Mouse (Mus musculus) ovary, adult 18-20 months (tissue): ENCODE results near the gene Krt82.
"Not testable (repeated sequence)": the region's sequence is repeated elsewhere in the genome, so short reads cannot be mapped to it uniquely, and the experiment has no call there.

Source experiments
- DNase-seq: peaks from one replicate; pipeline ENCODE4 v3.0.0; 2022; ENCODE audit warnings: low spot score, mixed read lengths

Gene Krt82

GRCm38 (mm10) chr15:101517161-101517560, 33.3 kb downstream of the Krt82 start, which contains the start of gene Gm49425:
Gm49425 (minus strand) TSS chr15:101517261.
- not testable (repeated sequence) for DNase-seq

GRCm38 (mm10) chr15:101508247-101508646, 42.2 kb downstream of the Krt82 start:
- no peak for DNase-seq

GRCm38 (mm10) chr15:101506896-101507758, 43.3 kb downstream of the Krt82 start:
- DNase-seq: peak; percentile 71

GRCm38 (mm10) chr15:101497181-101497580, 53.3 kb downstream of the Krt82 start:
- peak; percentile 36 for DNase-seq

- DNase-seq: no peak
These were observed 55.2 kb downstream of the Krt82 start for GRCm38 (mm10) chr15:101495266-101495665.

GRCm38 (mm10) chr15:101494203-101494602, 56.3 kb downstream of the Krt82 start:
- DNase-seq: no peak

GRCm38 (mm10) chr15:101493713-101494112, 56.8 kb downstream of the Krt82 start:
- DNase-seq: no peak

GRCm38 (mm10) chr15:101492718-101493117, 57.7 kb downstream of the Krt82 start:
- DNase-seq: no peak

- DNase-seq: no peak
These were observed 59.0 kb downstream of the Krt82 start, which contains the start of gene Krt83 for GRCm38 (mm10) chr15:101491431-101491830. Krt83 (minus strand) TSS chr15:101491512.
